Mouse (Mus musculus): ENCODE measurements around the gene Pnpo. TPM values are rescaled to one million over a fixed set of nuclear protein-coding genes. Genes with fewer than 3 reads are reported as not detected.

Gene Pnpo
- polyA plus RNA-seq, 1 experiment from 2014 or later: 26.5 TPM

- H3K27me3 ChIP-seq: no peaks in the 10 kb centered on the region
- ATAC-seq (no peak), DNase-seq (ENCODE audit: low read depth, low spot score) (no peak)
- ChIA-PET CTCF (interaction anchor here (1.2 kb wide), 1 partner anchor 9 kb away, joined by 3 read pairs; no protein-coding TSS in a partner anchor), POLR2A (interaction anchor here (1.0 kb wide), 1 partner anchor 22 kb away, joined by 3 read pairs; no protein-coding TSS in a partner anchor)
- in situ Hi-C loops (cut with MboI; ENCODE audit: low pct_unique_long_range_greater_than_20kb): no loop called here
- no peak for TF ChIP-seq CTCF (IDR thresholded peaks at IDR 0.05)
Observed at GRCm38 (mm10) chr11:96956009-96956724, 12.4 kb upstream of the Pnpo start.

- ChIA-PET POLR2A (interaction anchor here (1.0 kb wide), 1 partner anchor 23 kb away, joined by 3 read pairs; no protein-coding TSS in a partner anchor), CTCF (no interaction called here)
- no peak for ATAC-seq
- no peak for DNase-seq (ENCODE audit: low read depth, low spot score)
- TF ChIP-seq CTCF (IDR thresholded peaks at IDR 0.05): no peak
- in situ Hi-C loops (cut with MboI; ENCODE audit: low pct_unique_long_range_greater_than_20kb): no loop called here
- H3K27me3 ChIP-seq: no peaks in the 10 kb centered on the region
Observed at GRCm38 (mm10) chr11:96955094-96955493, 11.3 kb upstream of the Pnpo start.

GRCm38 (mm10) chr11:96952896-96953295 lies 9.1 kb upstream of the Pnpo start:
- no peak for ATAC-seq
- in situ Hi-C loops (cut with MboI; ENCODE audit: low pct_unique_long_range_greater_than_20kb): no loop called here

GRCm38 (mm10) chr11:96952426-96952825 lies 8.6 kb upstream of the Pnpo start:
- CTCF ChIA-PET: no interaction called here
- in situ Hi-C loops (cut with MboI; ENCODE audit: low pct_unique_long_range_greater_than_20kb): no loop called here
- TF ChIP-seq CTCF (IDR thresholded peaks at IDR 0.05): no peak
- no peak for ATAC-seq
- H3K27me3 ChIP-seq: no peaks in the 10 kb centered on the region
- POLR2A ChIA-PET: no interaction called here
- DNase-seq (ENCODE audit: low read depth, low spot score): no peak

More at GRCm38 (mm10) chr11:96952896-96953295, 9.1 kb upstream of the Pnpo start:
- CTCF ChIA-PET: no interaction called here
- H3K27me3 ChIP-seq: no peaks in the 10 kb centered on the region
- POLR2A ChIA-PET: no interaction called here
- DNase-seq (ENCODE audit: low read depth, low spot score): no peak
- no peak for TF ChIP-seq CTCF (IDR thresholded peaks at IDR 0.05)

GRCm38 (mm10) chr11:96950767-96951166 lies 7.0 kb upstream of the Pnpo start:
- TF ChIP-seq CTCF (IDR thresholded peaks at IDR 0.05): no peak
- in situ Hi-C loops (cut with MboI; ENCODE audit: low pct_unique_long_range_greater_than_20kb): no loop called here
- ChIA-PET POLR2A (no interaction called here), CTCF (interaction anchor here (1.0 to 4.0 kb wide), 2 partner anchors 10 to 13 kb away, joined by 3 to 16 read pairs; no protein-coding TSS in a partner anchor)
- H3K27me3 ChIP-seq: no peaks in the 10 kb centered on the region
- ATAC-seq (no peak), DNase-seq (ENCODE audit: low read depth, low spot score) (no peak)

GRCm38 (mm10) chr11:96947849-96948248 lies 4.1 kb upstream of the Pnpo start:
- TF ChIP-seq CTCF (IDR thresholded peaks at IDR 0.05): no peak
- ChIA-PET CTCF (interaction anchor here (1.5 to 4.0 kb wide), 3 partner anchors 13 to 31 kb away, joined by 4 to 16 read pairs (median 4); no protein-coding TSS in a partner anchor), POLR2A (interaction anchor here (0.7 kb wide), 1 partner anchor 56 kb away, joined by 4 read pairs; no protein-coding TSS in a partner anchor)
- DNase-seq (ENCODE audit: low read depth, low spot score): no peak
- no peaks in the 10 kb centered on the region for H3K27me3 ChIP-seq
- in situ Hi-C loops (cut with MboI; ENCODE audit: low pct_unique_long_range_greater_than_20kb): no loop called here
- ATAC-seq: no peak

GRCm38 (mm10) chr11:96946498-96946897 lies 2.7 kb upstream of the Pnpo start:
- in situ Hi-C loops (cut with MboI; ENCODE audit: low pct_unique_long_range_greater_than_20kb): no loop called here
- DNase-seq (ENCODE audit: low read depth, low spot score): no peak
- ChIA-PET CTCF (interaction anchor here (0.9 to 4.0 kb wide), 3 partner anchors 17 to 118 kb away, joined by 3 to 16 read pairs (median 4); no protein-coding TSS in a partner anchor), POLR2A (no interaction called here)
- TF ChIP-seq CTCF (IDR thresholded peaks at IDR 0.05): no peak
- no peak for ATAC-seq
- H3K27me3 ChIP-seq: no peaks in the 10 kb centered on the region

- ChIA-PET CTCF (interaction anchor here (1.3 kb wide), 1 partner anchor 19 kb away, joined by 4 read pairs; no protein-coding TSS in a partner anchor), POLR2A (interaction anchor here (1.6 kb wide), 1 partner anchor 33 kb away, joined by 5 read pairs; no protein-coding TSS in a partner anchor)
- no peak for TF ChIP-seq CTCF (IDR thresholded peaks at IDR 0.05)
- DNase-seq (ENCODE audit: low read depth, low spot score): no peak
- ATAC-seq: no peak
- H3K27me3 ChIP-seq: no peaks in the 10 kb centered on the region
- in situ Hi-C loops (cut with MboI; ENCODE audit: low pct_unique_long_range_greater_than_20kb): no loop called here
Observed at GRCm38 (mm10) chr11:96944844-96945580, 1.2 kb upstream of the Pnpo start.

- ChIA-PET POLR2A (interaction anchor here (0.9 kb wide), 1 partner anchor 10 kb away, joined by 3 read pairs; no protein-coding TSS in a partner anchor), CTCF (no interaction called here)
- ATAC-seq (no peak), DNase-seq (ENCODE audit: low read depth, low spot score) (no peak)
- TF ChIP-seq CTCF (IDR thresholded peaks at IDR 0.05): no peak
- H3K27me3 ChIP-seq: no peaks in the 10 kb centered on the region
- in situ Hi-C loops (cut with MboI; ENCODE audit: low pct_unique_long_range_greater_than_20kb): no loop called here
Observed at GRCm38 (mm10) chr11:96941989-96942590, 1.7 kb downstream of the Pnpo start.
